Mouse (Mus musculus) gastrocnemius, postnatal 10 days (tissue): ENCODE measurements around the gene Syne1. TPM values are rescaled to one million over a fixed set of nuclear protein-coding genes. Genes with fewer than 3 reads are reported as not detected.

Experiments used
- DNase-seq: peaks from one replicate; pipeline ENCODE4 v3.0.0; 2021; ENCODE audit warnings: mixed read lengths
- total RNA-seq, 2 experiments: library from RNA; stranded (reverse); gene quantifications; 2 replicates each; pipeline ENCODE4 v1.2.3; 2021

The Syne1 gene
- total RNA-seq, 2 experiments from 2014 or later, result 64.3 to 82.0 TPM

- no peak for DNase-seq
Measured at GRCm38 (mm10) chr10:5197356-5197755, 353.9 kb downstream of the Syne1 start.

- no peak for DNase-seq
Measured at GRCm38 (mm10) chr10:5196267-5196666, 355.0 kb downstream of the Syne1 start.

GRCm38 (mm10) chr10:5195288-5195687 is 356.0 kb downstream of the Syne1 start:
- DNase-seq, result no peak

GRCm38 (mm10) chr10:5194671-5195234 is 356.5 kb downstream of the Syne1 start:
- peak; percentile 67 for DNase-seq

GRCm38 (mm10) chr10:5194081-5194670 is 357.1 kb downstream of the Syne1 start:
- DNase-seq, result no peak

- DNase-seq, result no peak
Measured at GRCm38 (mm10) chr10:5192861-5193490, 358.3 kb downstream of the Syne1 start.

- no peak for DNase-seq
Measured at GRCm38 (mm10) chr10:5190756-5191155, 360.5 kb downstream of the Syne1 start.

- no peak for DNase-seq
Measured at GRCm38 (mm10) chr10:5188890-5189289, 362.4 kb downstream of the Syne1 start.

- no peak for DNase-seq
Measured at GRCm38 (mm10) chr10:5185156-5186083, 365.9 kb downstream of the Syne1 start.

- DNase-seq, result no peak
Measured at GRCm38 (mm10) chr10:5181771-5182176, 369.5 kb downstream of the Syne1 start.

GRCm38 (mm10) chr10:5179891-5180290 is 371.4 kb downstream of the Syne1 start:
- no peak for DNase-seq

- no peak for DNase-seq
Measured at GRCm38 (mm10) chr10:5177446-5178015, 373.8 kb downstream of the Syne1 start.

GRCm38 (mm10) chr10:5176371-5176770 is 374.9 kb downstream of the Syne1 start:
- DNase-seq, result no peak

GRCm38 (mm10) chr10:5170425-5170824 is 380.9 kb downstream of the Syne1 start:
- no peak for DNase-seq

GRCm38 (mm10) chr10:5167481-5167880 is 383.8 kb downstream of the Syne1 start:
- DNase-seq, result no peak

- no peak for DNase-seq
Measured at GRCm38 (mm10) chr10:5165439-5165838, 385.8 kb downstream of the Syne1 start.

- no peak for DNase-seq
Measured at GRCm38 (mm10) chr10:5163770-5164169, 387.5 kb downstream of the Syne1 start.

- no peak for DNase-seq
Measured at GRCm38 (mm10) chr10:5163286-5163685, 388.0 kb downstream of the Syne1 start.

- peak; percentile 54 for DNase-seq
Measured at GRCm38 (mm10) chr10:5161394-5161872, 389.8 kb downstream of the Syne1 start.

- DNase-seq, result no peak
Measured at GRCm38 (mm10) chr10:5159679-5160078, 391.6 kb downstream of the Syne1 start.

GRCm38 (mm10) chr10:5153047-5153446 is 398.2 kb downstream of the Syne1 start:
- DNase-seq, result no peak

GRCm38 (mm10) chr10:5141471-5141870 is 409.8 kb downstream of the Syne1 start:
- DNase-seq, result no peak
